Mouse (Mus musculus) inflammation-experienced regulatory T-cells, adult 6 months (primary cell): Measurements from ENCODE around the gene Prdx2. TPM values are rescaled to one million over a fixed set of nuclear protein-coding genes. Genes with fewer than 3 reads are reported as not detected.

Source experiments
- ATAC-seq: one replicate; pipeline ENCODE4 v1.8.0; 2017
- polyA plus RNA-seq, 3 experiments: library from polyadenylated mRNA; unstranded; fragments of 100-300 nt; shearing (Covaris generic); gene quantifications; one replicate each; pipeline ENCODE4 v1.2.1; 2017

Gene Prdx2
- polyA plus RNA-seq = 100 to 1,000 TPM; 232 to 340 (median 290) TPM

DNA sequence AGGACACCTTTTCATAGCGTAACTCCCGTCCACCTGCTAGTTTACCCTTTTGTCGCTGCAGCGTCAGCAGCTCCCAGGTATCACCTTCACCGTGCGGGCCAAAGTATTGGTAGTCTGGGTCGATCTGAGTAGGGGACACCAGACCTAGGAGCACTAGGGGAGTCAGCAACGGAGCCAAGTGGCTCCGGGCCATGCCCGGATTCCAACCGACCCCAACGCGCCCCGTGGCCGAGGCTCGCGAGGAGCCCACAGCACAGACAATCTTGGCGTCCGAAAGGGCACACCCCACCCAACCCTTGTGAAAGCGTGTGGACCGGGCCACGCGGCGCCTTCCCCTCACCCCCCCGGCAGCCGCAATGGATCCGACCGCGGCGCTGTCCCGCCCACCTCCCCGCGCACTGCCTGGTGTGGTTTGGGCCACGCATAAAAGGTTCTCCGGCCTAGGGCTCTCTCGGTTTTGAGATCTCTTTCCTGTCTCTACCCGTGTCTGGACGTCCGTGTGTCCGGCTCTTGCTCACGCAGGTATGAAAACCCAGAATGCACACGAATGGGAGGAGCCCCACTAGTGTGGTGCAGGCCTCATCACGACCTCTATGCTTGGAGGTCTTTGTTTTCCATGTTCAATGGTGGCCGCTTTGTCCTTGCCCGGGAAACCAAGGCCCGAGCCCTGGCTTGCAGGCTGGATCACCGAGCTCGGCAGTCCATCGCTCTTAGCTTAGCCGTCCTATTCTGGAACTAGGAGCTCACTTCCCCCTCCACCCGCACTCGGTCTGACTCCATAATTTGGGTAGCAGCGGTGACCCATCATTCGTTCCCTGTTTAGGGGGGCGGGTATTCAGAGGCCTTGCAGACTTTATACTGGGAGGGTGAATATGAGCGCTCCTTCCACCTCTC, at the start of gene Prdx2, which contains the start of the genes Gm49661 and Rnaseh2a:
Gene Prdx2, plus strand, starts transcription at position 347 of the 894 bp plus-strand sequence.
Gene Gm49661, minus strand, starts transcription at position 193 of the 894 bp plus-strand sequence.
Gene Rnaseh2a, minus strand, starts transcription at position 527 of the 894 bp plus-strand sequence.
- ATAC-seq = peak; percentile 34

DNA sequence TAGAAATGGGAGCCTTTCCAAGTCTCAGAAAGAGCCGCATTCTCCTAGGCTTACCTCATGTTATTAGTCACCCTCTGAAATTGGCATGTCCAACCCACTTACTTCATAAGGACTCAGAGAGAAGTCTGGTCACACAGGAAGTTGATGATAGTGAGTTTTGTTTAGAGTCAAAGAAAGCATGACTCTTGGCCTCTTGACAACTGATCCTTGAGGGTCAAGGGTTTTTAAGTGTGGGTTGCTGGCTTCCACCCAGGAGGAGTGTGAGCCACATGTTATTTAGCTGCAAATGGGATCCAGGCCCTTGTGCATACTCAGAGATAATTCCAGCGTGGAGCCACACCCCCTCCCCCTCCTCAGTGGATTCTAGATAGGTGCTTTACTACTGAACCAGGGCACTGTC, 47.8 kb upstream of the Prdx2 start:
- no peak for ATAC-seq

DNA sequence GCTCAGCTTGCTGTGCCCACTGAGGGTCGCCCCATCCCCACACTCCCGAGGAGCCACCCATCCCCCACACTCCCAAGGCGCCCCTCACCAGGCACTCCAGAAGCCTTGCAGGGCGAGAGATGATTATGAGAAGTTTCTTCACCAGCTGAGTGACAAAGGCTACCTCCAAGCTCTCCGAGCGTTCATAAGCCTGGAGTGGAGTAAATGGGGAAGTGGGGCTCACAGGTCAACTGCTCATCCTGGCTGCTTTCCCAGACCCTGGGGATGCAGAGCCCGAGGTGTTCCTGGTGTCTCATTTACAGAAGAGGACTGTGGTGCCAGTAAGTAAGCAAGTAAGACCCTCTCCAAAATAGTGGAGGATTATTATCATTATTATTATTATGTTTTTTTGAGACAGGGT, 43.8 kb upstream of the Prdx2 start:
- ATAC-seq = no peak

DNA sequence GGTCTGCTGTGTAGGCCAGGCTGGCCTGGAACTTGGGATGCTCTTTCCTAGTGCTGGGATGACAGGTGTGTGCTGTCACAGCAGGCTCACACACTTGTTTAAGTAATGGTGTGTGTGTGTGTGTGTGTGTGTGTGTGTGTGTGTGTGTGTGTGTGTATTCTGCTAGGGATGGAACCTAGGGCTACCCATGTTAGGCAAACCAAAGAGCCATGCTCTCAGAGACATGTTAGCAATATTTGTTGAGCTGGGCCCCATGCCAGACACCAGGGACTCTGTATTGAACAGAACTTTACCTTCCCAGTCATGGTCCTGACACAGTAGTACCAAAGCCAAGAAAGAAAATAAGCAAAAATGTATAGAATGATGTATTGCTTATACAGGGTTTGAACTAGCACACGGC, 41.9 kb upstream of the Prdx2 start:
- no peak for ATAC-seq

DNA sequence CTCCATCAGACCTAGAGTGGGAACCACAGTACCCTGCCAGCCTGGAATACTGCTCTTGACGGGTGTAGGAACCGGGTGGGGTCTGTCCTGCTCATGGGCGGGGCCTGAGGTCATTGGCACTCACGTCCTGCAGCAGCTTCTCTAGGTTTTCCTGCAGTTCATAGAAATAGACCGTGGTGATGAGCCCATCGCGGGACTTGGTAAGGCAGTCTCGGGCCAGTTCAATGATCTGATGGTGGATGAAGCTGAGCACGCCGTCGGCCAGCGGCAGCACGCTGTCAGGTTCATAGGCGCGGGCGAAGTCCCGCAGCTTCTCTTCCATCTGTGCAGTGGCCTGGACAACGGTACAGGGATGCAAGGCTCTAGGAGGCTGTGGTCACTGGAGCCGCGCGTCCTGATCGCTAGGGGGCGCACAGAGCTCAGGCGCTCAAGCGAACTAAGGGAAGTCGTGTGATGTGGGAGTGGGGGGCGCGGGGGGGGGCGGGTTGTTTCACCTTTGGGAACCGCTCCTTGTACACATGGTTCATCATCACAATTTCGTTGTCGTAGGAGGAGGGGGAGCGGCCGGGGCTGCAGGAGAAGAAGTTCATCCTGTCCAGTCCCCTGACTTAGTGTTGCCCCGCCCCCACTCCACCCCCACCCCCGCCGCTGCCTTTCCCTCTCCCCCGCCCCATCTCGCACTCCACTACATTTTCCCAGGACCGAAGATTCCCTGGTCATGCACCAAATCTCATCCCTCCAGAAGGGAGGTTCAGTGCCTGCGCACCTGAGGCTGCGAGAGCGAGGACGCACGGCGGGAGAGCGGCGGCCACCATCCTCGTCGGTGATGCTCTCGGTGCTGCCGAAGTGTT, 40.7 kb upstream of the Prdx2 start:
- peak; percentile 46 for ATAC-seq

DNA sequence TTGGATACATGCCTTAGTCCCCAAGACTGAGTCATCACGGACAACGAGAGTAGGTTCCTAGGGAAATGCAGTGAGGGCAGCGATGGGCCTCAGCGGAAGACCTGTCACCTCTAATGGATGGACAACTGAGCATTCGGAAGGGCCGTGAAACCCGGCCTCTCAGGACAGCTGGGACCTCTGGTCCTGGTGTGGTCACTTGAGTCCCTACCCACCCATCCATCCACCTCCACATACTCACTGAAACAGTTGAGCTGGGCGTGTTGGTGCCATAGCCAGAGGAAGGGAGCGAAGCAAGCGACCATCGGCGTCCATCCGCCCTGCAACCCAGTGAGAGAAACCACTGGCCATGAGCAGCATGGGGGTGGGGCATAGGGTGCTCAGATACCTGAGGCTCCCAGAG, 38.8 kb upstream of the Prdx2 start:
- ATAC-seq = no peak

DNA sequence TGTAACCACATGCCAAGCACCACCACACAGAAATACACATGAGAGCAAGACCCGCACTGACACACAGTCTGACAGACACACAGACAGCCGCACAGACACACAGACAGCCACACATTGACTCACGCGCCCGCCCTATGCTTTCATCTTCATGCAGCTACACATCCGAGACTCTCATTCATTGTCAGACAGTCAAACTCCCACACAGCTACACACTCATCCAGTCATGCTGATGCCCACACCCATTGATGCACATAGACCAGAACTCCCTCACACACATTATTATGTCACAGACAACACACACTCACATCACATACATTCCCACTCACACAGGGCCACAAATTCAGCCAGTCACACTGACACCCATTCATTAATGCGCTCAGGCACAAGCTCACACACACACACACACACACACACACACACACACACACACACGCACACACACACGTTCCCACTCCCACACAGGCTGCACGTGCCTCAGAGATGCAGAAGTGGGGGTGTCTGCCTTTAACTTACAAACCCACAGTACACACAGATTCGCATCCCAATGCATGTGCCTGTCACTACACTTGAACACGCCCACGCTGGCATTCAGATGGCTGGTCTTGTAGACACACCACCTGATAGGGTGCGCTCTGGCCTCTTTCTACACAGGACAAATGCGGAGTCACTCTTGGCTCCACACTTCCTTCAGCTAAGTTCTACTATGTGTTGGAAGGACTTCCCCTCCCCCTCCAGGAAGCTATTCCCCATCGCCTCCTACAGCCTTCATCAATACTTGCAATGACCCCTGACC, 35.4 kb upstream of the Prdx2 start:
- ATAC-seq = no peak

DNA sequence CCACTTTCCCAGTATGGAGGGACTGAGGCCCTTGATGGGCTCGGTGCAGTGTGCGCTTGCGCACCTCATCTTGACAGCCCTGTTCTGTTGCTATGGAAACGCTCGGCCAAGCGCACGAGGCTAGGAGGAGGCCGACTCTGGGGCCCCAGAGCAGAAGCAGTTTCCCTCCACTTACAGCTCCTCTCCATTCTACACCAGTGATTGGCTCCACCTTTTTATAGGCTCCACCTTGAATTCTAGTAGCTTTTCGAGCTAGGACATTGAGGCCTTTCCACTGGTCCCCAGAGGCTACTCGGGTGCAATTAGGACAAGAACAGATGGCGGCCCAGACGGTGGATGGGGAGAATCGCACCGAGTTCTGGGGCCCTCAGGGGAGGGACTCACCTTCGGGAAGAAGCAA, 34.5 kb upstream of the Prdx2 start:
- ATAC-seq = no peak

DNA sequence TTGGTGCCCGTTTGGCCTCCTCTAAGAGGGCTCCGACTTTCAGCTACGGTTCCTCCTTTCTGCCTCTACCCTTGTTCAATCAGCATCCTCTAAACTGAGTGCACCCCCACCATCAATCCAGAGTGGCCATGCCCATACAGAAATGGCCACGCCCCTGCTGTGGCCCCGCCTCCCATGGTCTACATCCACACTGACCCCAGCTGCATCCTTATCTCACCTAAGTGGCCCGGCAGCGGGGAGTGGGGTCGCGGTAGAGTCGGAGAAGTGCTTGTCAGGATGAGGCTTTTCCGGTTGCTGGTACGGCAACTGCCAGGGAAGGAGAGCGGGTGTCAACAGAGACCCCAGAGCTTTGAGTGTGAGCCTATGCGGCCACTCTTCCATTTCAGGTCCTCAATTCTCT, 33.9 kb upstream of the Prdx2 start:
- ATAC-seq = no peak

DNA sequence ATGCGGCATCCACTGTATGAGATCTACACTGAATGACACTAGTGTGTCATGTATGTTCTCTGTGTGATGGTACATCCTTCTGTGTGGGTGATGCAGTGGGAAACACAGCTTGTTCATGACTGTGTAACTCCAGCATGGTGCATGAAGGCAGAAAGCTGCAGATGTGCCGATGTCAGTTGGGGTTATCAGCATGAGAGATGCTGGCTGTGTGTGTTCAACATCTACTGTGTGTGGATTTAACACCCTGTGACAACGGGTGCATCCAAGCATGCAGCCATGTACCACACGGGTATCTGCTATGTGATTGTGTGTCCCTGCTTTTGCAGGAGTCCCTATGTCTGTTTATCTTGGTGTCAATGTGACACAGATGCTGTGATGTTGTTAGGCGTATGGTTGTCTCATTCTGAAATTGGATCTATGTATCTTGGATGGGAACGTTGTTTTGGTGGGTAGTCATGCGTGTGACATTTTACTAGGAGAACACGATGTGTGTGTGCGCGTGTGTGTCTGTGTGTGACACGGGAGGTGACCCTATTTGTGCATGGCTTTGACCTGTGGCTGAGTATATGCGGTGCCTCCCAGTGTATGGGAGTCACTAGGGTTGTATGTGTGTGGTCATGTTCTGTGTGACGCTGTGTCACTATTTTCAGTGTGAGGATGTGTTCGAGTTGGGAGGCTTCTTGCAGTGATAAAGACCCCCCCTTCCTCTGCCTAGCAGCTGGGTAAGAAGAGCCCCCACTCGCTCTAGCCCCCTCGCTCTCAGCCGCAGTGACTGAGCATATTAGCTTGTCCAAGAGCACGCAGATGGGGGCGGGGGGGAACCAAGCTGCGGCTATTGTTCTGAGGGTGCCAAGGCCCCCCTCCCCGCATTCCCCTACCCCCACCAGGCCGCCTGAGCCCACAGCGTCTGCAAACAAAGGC, 33.1 kb upstream of the Prdx2 start:
- no peak for ATAC-seq

DNA sequence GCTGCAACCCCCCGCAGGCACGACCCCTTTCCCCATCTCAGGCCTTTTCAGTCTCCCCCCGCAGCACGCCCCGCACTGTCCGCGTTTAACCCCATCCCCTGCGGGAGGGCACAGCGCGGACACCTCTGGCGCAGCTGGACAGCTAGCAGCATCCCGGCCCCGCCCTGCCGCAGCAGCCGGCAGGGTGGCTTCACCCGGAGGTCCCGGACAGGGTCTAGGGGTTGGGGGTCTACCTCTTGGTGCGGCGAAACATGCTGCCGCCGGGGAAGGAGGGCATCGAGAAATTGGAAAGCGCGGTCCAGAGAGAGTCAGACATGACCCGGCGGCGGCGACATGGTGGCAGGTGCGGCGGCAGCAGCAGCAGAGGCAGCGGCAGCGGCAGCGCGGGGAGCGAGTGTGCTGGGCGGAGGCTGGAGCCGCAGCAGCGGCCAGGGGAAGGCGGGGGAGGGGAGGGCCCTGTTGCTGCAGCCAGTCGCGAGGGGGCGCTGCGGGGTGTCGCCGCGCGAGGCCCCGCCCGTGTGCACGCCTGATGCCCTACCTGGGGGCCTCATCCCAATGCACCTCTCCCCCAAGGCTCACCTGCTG, 32.3 kb upstream of the Prdx2 start, which contains the start of gene Mast1:
Gene Mast1, minus strand, starts transcription at position 398 of the 585 bp plus-strand sequence.
- ATAC-seq = peak; percentile 67

DNA sequence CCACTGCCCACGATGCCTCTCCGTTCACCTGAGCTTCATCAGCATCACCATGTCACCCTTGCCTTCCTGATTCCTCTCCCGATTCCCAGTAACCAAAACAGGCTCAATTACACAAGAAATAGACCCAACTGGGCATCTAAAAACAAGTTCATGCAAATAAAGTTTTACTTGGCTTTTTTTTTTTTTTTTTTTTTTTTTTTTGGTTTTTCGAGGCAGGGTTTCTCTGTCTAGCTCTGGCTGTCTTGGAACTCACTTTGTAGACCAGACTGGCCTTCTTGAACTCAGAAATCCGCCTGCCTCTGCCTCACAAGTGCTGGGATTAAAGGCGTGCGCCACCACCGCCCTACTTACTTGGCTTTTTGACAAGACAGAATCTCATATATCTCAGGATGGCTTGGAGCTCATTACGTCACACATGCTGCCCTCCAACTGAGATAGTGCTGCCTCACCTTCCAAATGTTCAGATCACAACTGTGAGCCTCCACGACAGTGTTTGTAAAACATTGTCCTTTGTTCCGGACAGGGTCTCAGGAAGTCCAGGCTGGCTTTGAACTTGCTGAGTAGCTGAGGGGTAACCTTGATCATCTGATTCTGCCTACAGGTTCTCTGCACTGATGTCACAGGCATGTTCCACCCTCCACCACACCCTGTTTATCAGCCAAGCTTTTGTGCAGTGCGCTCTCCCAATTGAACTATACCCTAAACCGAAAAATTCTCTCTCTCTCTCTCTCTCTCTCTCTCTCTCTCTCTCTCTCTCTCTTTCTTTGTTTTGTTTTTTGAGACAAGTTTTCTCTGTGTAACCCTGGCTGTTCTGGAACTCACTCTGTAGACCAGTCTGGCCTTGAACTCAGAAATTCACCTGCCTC, 31.5 kb upstream of the Prdx2 start:
- ATAC-seq = no peak

DNA sequence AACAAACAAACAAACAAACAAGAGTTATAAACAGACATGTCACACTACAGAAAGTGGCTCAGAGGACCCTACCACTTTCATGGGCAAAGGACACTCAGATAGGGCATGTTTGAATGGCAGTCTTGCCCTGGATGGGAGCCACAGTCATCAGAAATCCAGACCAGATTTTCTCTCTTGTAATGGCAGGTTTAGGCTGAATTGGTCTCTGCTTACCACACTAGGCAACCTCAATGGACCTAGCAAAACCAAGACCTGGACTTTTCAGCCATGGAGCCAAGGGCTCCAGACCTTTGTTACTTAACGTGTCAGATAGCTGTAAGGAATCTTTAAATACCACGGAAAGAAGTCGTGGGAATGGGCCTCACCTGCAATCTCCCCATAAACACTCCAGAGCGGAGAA, 25.7 kb upstream of the Prdx2 start:
- no peak for ATAC-seq

DNA sequence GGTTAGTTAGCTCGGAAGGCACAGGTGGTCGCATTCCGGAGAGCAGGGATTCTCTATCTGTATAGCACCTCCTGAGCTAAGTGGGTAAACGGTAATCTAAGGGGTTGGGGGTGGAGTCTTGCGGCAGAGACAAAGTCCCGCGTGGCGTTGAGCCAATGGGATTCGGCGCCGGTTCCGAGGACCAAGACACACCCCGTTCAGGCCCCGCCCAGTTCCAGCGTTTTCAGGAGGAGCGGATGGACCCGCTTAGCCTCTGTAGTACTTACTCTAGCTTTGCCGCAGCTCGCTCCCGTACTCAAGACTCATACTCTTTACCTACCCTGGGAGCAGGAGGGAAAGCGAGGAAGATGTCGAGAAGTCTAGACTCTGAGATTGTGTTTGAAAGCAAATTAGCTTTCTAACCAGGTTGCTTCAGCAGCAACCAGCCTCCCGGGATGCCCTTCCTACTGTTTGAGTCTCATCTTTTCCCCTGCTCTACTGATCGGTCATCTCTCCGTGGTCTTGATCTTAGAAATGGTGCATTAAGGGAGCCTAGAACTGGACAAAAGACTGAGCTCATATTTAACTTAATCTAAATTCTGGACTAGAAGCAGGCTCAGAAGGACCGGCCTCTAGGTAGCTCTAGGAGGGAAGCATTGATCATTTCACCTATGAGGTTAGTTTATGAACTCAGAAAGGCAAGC, 24.8 kb upstream of the Prdx2 start:
- peak; percentile 63 for ATAC-seq

DNA sequence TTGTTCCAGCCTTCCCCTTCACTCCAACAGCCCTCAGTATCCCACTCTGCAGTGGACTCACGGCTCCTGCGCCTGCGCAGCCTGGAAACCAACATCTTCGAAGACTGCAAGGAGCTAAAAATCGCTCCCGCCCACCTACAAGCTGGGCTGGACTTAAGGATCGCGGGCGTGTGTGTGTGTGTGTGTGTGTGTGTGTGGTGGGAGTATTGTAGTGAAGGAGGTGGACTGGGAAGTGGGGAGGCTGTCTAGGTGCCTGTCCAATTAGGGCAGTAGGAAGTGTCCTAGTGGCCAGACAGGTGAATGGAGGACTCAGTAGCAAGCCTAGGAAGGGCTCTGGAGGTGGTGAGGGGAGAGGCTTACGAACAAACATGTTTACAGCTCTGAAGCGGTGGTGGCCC, 24.2 kb upstream of the Prdx2 start:
- ATAC-seq = no peak

DNA sequence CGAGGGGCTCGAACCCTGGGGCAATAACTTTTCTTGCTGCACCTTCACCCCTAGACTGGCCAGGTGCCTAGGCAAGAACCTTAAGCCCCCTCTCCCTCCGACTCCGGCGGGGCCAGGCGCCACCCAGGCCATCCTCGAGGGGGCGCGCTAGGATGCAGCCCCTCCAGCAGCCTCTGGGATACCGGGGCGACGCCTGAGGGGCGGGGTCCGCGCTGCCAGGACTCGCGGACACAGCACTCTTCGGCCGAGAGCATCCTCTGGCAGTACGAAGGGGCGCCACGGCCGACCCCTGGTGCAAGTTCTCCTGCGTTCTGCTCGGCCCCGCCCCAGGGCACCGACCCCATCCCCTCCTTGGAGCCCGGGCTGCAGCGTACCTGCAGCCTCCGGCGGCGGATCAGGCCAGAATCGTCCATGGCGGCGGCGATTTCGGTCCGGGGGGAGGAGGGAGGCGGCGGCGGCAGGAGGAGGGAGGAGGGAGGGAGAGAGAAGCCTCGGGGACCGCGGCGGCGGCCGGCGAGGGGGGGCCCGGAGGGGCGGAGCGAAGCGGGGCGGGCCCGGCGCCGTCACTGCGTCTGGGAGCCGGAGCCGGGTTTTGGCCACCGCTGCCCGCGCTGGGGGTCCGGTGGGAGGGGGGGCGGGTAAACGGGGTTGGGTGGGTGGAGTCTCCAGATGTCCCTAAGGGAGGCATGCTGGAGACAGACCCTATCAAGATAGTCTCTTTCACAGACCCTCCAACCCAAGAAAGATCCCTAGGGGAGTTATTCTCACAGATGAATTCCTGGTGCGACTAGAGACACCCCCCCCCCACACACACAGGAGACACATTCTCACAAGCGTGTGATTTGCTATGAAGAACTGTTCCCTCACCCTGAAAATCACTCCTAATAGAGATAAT, 23.5 kb upstream of the Prdx2 start:
- ATAC-seq = no peak

DNA sequence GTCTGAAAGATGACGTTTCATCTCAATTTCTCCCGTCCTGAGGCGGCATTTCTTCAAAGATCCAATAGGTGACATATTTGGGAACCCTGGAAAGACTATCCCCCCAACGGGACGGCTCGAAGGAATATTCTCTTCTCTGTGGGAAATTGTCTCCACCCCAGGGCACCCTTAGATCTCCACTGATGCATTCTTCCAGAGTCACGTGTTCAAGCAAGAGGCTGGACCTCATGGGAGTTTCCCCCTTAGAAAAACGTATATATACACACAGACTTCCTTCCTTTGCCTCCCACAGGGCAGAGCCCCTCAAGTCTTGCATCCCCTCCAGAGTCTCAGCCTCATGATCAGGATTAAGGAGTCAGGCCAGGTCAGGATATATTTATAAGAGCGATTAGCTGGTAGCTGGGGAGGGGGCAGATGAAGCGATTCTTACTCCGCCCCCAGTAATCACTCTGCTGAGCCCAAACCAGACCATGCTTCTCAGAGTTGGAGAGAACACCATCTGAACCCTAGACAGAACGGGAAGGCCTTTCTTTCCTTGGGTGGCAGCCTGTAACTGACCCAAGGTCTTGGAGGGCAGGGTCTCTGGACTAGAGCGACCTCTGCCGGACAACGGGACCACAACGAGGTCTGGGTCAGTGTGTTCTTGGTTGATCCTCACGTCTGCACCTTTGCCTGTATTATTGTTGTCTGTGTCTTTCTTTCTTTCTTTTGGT, 22.7 kb upstream of the Prdx2 start, which contains the start of gene Rtbdn:
Gene Rtbdn, plus strand, starts transcription at position 464 of the 713 bp plus-strand sequence.
- no peak for ATAC-seq

DNA sequence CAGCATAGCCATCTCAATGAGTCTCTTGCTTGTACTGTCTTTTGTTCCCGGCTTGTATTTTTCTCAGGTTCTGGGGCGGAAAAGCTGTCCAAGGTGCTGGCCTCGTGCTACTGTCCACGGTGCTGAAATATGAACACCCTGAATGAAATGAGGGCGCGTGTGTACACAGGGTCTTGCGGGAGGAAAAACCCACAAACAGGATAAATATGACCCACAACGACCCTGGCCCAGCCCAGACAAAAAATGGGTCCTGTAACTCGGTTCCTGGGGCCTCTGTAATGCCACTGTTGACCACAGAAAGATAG, 22.2 kb upstream of the Prdx2 start:
- ATAC-seq = no peak
